Mouse (Mus musculus) kidney, adult 10 weeks (tissue): ENCODE measurements around the gene Cnih4. TPM values are rescaled to one million over a fixed set of nuclear protein-coding genes. Genes with fewer than 3 reads are reported as not detected.

Source experiments
- polyA plus RNA-seq: library from polyadenylated mRNA; stranded (reverse); fragments of 350-450 nt; fragmentation: Illumina TruSeq; extraction: RNeasy Lipid Tissue Mini Kit (QIAGEN cat#74804); gene quantifications from one replicate; pipeline ENCODE4 v1.2.3, GENCODE M21; 2014; ENCODE audit warnings: low read depth, low replicate concordance

Gene Cnih4
- polyA plus RNA-seq, result 205 TPM

DNA sequence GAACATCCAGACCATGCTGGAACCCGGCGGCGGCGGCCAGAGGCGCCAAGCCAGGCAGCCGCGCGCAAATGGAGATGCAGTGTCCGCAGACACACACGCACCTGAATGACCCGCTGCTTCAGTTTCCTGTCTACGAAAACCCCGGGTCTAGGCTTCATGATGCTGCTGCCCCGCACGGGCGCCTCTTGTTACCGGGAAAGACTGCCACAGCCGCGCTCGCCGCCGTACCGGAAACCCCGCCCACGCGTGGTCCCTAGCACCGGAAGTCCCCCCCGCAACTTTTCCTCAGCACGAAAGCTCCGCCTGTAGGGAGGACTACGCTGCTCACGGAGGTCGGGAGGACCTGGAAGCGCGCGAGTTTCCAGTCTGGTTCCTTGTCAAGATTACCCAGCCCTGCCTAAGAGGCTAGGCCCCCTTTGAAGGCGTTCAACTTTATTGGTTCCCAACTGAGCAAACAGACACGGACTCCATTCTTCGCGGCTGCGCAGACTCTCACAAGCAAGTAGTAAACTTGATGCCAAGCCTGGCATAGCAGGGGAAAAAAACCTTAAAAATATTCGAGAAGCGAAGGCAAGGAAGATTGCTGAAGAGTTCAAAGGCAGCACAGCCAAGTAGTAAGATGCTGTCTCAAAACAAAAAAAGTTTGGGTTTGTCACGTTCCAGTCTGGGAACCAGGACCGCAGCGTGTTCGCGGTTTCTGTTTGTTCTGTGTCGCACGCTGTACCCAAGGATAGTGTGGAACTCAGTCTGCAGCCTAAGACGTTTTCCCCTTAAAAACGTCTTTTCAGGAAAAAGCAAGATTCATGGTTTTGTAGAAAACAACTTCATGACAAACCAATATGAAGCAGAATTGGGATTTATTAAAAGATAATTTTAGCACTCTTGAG is at the start of gene Cnih4, which contains the start of gene Nvl:
Gene Cnih4, plus strand, starts transcription at position 744 of the 887 bp plus-strand sequence.
Gene Nvl, minus strand, starts transcription at position 255 of the 887 bp plus-strand sequence.

GRCm38 (mm10) chr1:181211920-181212633 is 67.6 kb downstream of the Cnih4 start, which contains the start of gene Wdr26:
Wdr26 (minus strand) TSS chr1:181212001.

Other genes starting within 250 kb of the Cnih4 start
- gene Pycr2, start 240.4 kb upstream of the Cnih4 start, polyA plus RNA-seq, result 2.0 TPM
- 0.36 TPM for gene Lefty1, start 209.7 kb upstream of the Cnih4 start, polyA plus RNA-seq
- gene Tmem63a, start 202.3 kb upstream of the Cnih4 start, polyA plus RNA-seq, result 1.7 TPM
- 22.0 TPM for gene Ephx1, start 123.8 kb upstream of the Cnih4 start, polyA plus RNA-seq
- 0.36 TPM for gene 9130409I23Rik, start 93.5 kb upstream of the Cnih4 start, polyA plus RNA-seq
- gene Nvl, start 489 bp upstream of the Cnih4 start, polyA plus RNA-seq, result 13.7 TPM
- 108 TPM for gene Wdr26, start 67.3 kb downstream of the Cnih4 start, polyA plus RNA-seq
- not detected for gene Cnih3, start 207.9 kb downstream of the Cnih4 start, polyA plus RNA-seq